Mouse (Mus musculus) forebrain, embryonic 11.5 days (tissue): ENCODE data around the gene Elovl1. TPM values are rescaled to one million over a fixed set of nuclear protein-coding genes. Genes with fewer than 3 reads are reported as not detected.

Experiments used
- ATAC-seq: fragments of 200-750 bp; cut with Nextera tagmentation; replicated peaks from 2 replicates; pipeline ENCODE4 v1.8.0; 2017; ENCODE audit warnings: moderate TSS enrichment; ENCODE audit not compliant: low FRiP score
- DNase-seq: peaks from one replicate; pipeline ENCODE4 v3.0.0-alpha.2; 2017; ENCODE audit warnings: low spot score
- H3K27ac ChIP-seq: fragments of 300-500 bp; sonication (generic); 2 replicates; pipeline ENCODE4 v1.5.1; 2014; ENCODE audit warnings: low read depth, low read length
- H3K27me3 ChIP-seq: fragments of 300-500 bp; sonication (generic); 2 replicates; pipeline ENCODE4 v1.6.1; 2014; ENCODE audit warnings: mild to moderate bottlenecking, low read length, mixed read lengths; ENCODE audit not compliant: control insufficient read depth, insufficient read depth
- H3K36me3 ChIP-seq: fragments of 300-500 bp; sonication (generic); 2 replicates; pipeline ENCODE4 v1.6.1; 2014; ENCODE audit warnings: mild to moderate bottlenecking, low read length, moderate library complexity, mixed read lengths; ENCODE audit not compliant: control insufficient read depth, insufficient read depth
- H3K4me1 ChIP-seq: fragments of 300-500 bp; sonication (generic); replicated peaks from 2 replicates; pipeline ENCODE4 v1.6.1; 2014; ENCODE audit warnings: low read length, mixed read lengths; ENCODE audit not compliant: control insufficient read depth, insufficient read depth
- H3K4me2 ChIP-seq: fragments of 300-500 bp; sonication (generic); 2 replicates; pipeline ENCODE4 v1.6.1; 2014; ENCODE audit warnings: low read depth, mild to moderate bottlenecking, low read length, moderate library complexity, mixed read lengths; ENCODE audit not compliant: severe bottlenecking
- H3K4me3 ChIP-seq: fragments of 300-500 bp; sonication (generic); 2 replicates; pipeline ENCODE4 v1.5.1; 2014; ENCODE audit warnings: low read depth, low read length
- H3K9ac ChIP-seq: fragments of 300-500 bp; sonication (generic); 2 replicates; pipeline ENCODE4 v1.6.1; 2014; ENCODE audit warnings: low read length
- H3K9me3 ChIP-seq: fragments of 300-500 bp; sonication (generic); 2 replicates; pipeline ENCODE4 v1.6.1; 2016; ENCODE audit warnings: low read length, mixed read lengths; ENCODE audit not compliant: control insufficient read depth
- WGBS: fragments of 180-500 bp; shearing (Covaris S2); extraction: QIAGEN DNeasy Blood & Tissue Kit; methylation state at CpG from one replicate; pipeline ENCODE4 v1.1.7; 2014; 5-methylcytosine and 5-hydroxymethylcytosine counted together
- polyA plus RNA-seq: library from polyadenylated mRNA; unstranded; fragments of >200 nt; fragmentation: Nextera tagmentation; extraction: Ambion mirVana; gene quantifications from 2 replicates; pipeline ENCODE4 v1.2.1, GENCODE M21; 2014

Elovl1 gene
- polyA plus RNA-seq, 1 experiment from 2014 or later: 37.8 TPM

DNA sequence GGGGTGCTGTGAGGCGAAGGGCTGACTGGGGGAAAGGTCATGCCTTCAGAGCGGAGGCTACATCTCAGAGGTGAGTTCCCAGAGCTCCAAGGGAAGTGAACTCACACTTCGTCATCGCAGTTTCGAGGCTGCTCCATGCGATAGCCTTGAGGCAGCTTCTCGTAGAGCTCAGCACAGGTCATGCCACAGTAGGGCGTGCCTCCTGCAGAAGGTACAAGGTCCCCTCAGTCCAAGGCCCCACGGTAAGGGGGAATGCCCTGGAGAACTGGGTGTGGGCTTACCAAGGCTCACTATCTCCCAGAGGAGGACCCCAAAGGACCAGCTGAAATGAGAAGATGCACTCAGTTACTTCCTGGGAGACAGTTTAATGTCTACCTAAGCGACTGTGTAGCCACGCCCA is 44.8 kb downstream of the Elovl1 start:
- H3K27me3 ChIP-seq: no peaks in the 10 kb centered on the region
- no peaks in the 10 kb centered on the region for H3K9me3 ChIP-seq
- H3K27ac ChIP-seq: no peak overlapping the region
- H3K4me1 ChIP-seq: no peaks in the 10 kb centered on the region
- no peaks in the 10 kb centered on the region for H3K36me3 ChIP-seq
- WGBS: 90% methylated on average over 11 of the region's 11 CpGs
- no peak overlapping the region for H3K4me3 ChIP-seq
- DNase-seq: no peak
- no peak overlapping the region for H3K9ac ChIP-seq
- ATAC-seq: no peak
- no peak overlapping the region for H3K4me2 ChIP-seq

DNA sequence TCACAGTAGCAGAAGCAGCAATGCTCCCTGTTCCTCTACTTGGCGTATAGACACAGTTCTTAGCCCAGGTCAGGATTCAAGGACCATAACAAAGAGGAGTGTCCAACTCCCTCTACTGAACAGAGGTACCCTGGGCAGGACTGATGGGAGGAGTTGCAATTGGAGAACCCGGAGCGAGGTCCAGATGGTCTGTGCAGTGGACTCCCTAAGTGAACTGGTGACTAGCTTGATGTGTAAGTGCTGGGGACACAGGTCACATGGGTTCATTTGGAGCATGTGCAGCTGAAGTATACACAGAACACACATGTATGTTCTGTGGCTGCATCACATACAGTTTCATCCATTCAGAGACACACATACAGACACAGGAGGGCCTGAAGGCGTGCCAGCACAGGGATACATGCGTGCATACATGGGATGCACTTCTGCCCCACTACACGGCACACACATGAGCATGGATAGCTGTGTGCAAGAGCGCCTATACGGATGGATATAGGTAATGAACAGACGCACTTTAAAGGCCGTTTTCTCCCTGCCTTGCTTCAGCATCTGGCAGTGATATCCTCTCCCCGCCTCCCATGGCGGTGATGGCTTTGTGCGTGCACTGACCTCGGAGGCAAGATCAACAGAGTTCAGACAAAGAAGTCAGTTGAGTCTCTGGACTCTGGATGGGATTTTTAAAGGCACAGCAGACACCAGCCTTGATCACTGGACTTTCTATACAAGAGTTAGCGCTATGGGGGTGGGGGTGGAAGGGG is 49.1 kb downstream of the Elovl1 start:
- no peak for DNase-seq
- Histone ChIP-seq H3K9ac (no peak overlapping the region), H3K4me1 (no peaks in the 10 kb centered on the region), H3K4me3 (no peak overlapping the region), H3K36me3 (no peaks in the 10 kb centered on the region), H3K9me3 (no peaks in the 10 kb centered on the region), H3K27me3 (no peaks in the 10 kb centered on the region), H3K27ac (no peak overlapping the region), H3K4me2 (no peak overlapping the region)
- ATAC-seq: no peak
- WGBS: 43% methylated on average over 15 of the region's 15 CpGs

Other genes with a start within 250 kb of the Elovl1 start
- 62.3 and 67.9 TPM in 2 replicates for gene Kdm4a, start 248.1 kb upstream of the Elovl1 start, polyA plus RNA-seq
- gene Ptprf, start 136.7 kb upstream of the Elovl1 start, polyA plus RNA-seq: 90.5 and 99.9 TPM in 2 replicates
- 14.1 and 18.3 TPM in 2 replicates for gene Szt2, start 18.8 kb upstream of the Elovl1 start, polyA plus RNA-seq
- gene Med8, start 18.8 kb upstream of the Elovl1 start, polyA plus RNA-seq: 152 and 155 TPM in 2 replicates
- 369 and 385 TPM in 2 replicates for gene Cdc20, start 9.3 kb downstream of the Elovl1 start, polyA plus RNA-seq
- gene Mpl, start 29.4 kb downstream of the Elovl1 start, polyA plus RNA-seq: 1.0 and 1.5 TPM in 2 replicates
- 13.6 and 14.5 TPM in 2 replicates for gene Tie1, start 62.0 kb downstream of the Elovl1 start, polyA plus RNA-seq
- 0.48 and 0.71 TPM in 2 replicates for gene 2610528J11Rik, start 98.9 kb downstream of the Elovl1 start, polyA plus RNA-seq
- gene Tmem125, start 116.0 kb downstream of the Elovl1 start, polyA plus RNA-seq: 0.25 and 0.32 TPM in 2 replicates
- 0.80 and 0.83 TPM in 2 replicates for gene Cfap57, start 192.7 kb downstream of the Elovl1 start, polyA plus RNA-seq
- 181 and 183 TPM in 2 replicates for gene Ebna1bp2, start 192.7 kb downstream of the Elovl1 start, polyA plus RNA-seq
- not detected in 2 replicates for gene Olfr62, start 230.9 kb downstream of the Elovl1 start, polyA plus RNA-seq